In genomic region chr5:84618194-84618593, GRCm38 (mm10) we compare ENCODE assay signal across 16 mouse cellular contexts.
"Had no signal": no experiment of that assay in that cellular context is flagged by ENCODE, and none has a peak within 500 bp of the region (broad histone marks: within the 10 kb centered on the region; RNA-seq: fewer than 3 reads in every experiment).

No protein-coding gene starts in this region.

- DNase-seq: retina, postnatal 1 day; right cerebral cortex, adult 18-20 months; right cerebral cortex, postnatal 14 days; right cerebral cortex, postnatal 25 days; right cerebral cortex, postnatal 4 days; spleen, adult 18-20 months; thymus, adult 18-20 months; thymus, adult 2 months; thymus, postnatal 14 days; thymus, postnatal 25 days; thymus, postnatal 36 days; thymus, postnatal 4 days had no signal

- H3K9me3 ChIP-seq: neural tube, embryonic 12.5 days; neural tube, embryonic 13.5 days; neural tube, embryonic 15.5 days; stomach, embryonic 15.5 days had no signal

- H3K4me3 ChIP-seq: neural tube, embryonic 12.5 days; neural tube, embryonic 13.5 days; neural tube, embryonic 15.5 days; stomach, embryonic 15.5 days had no signal

- H3K27me3 ChIP-seq: neural tube, embryonic 12.5 days; neural tube, embryonic 13.5 days; neural tube, embryonic 15.5 days; stomach, embryonic 15.5 days had no signal

- H3K4me1 ChIP-seq: neural tube, embryonic 12.5 days; neural tube, embryonic 13.5 days; neural tube, embryonic 15.5 days; stomach, embryonic 15.5 days had no signal

- H3K36me3 ChIP-seq: neural tube, embryonic 12.5 days; neural tube, embryonic 13.5 days; neural tube, embryonic 15.5 days; stomach, embryonic 15.5 days had no signal
